Mouse (Mus musculus): Measurements from ENCODE around the gene Tnp2.

DNA sequence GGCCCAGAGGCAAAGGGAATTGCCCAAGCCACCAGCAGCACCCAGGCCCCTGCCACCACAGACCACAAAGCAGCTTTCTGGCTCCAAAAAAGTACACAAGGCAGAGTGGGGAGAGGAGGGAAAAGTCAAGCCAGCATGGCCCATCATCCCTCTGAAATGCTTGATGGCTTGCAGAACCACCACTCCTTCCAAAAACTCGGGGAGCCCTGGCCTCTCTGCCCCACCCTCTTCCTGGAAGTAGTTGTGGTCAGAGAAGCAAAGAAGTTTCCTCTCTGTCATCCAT lies 5.4 kb downstream of the Tnp2 start:
- TF ChIP-seq GATA1 (IDR thresholded peaks at IDR 0.05; ENCODE audit: borderline replicate concordance, low read length): no peak
- no peak for TF ChIP-seq FLI1 (IDR thresholded peaks at IDR 0.05; ENCODE audit: low read length)
